Mouse (Mus musculus) layer of hippocampus, adult 8-10 months (tissue): Measurements from ENCODE around the gene Hsf4. TPM values are rescaled to one million over a fixed set of nuclear protein-coding genes. Genes with fewer than 3 reads are reported as not detected.

Source experiments
- microRNA-seq, 2 experiments: library from miRNA; unstranded; fragments of <30 nt; microRNA quantifications; one replicate each; pipeline ENCODE4 v1.2.0; 2022
- total RNA-seq, 4 experiments: library from RNA; stranded (reverse); gene quantifications; 2 replicates each; pipeline ENCODE4 v1.2.4; 2022

Hsf4 gene
- total RNA-seq, 4 experiments from 2014 or later: 10.6 to 12.9 (median 12.0) TPM

Small RNA genes within 50 kb of the gene (microRNA-seq; reads per million reads assigned to microRNA genes)
- gene Gm27320 (0 reads per million in 2 experiments), gene Mir328 (12,191 to 16,863 reads per million in 2 experiments)

Other genes starting within 250 kb of the Hsf4 start
- not detected for gene Ces3a, start 221.2 kb upstream of the Hsf4 start, total RNA-seq
- not detected for gene Ces3b, start 186.0 kb upstream of the Hsf4 start, total RNA-seq
- gene Ces4a, start 138.0 kb upstream of the Hsf4 start, total RNA-seq: not detected
- 10 to 100 TPM; 19.5 to 27.1 (median 23.1) TPM for gene Cbfb, start 99.1 kb upstream of the Hsf4 start, total RNA-seq
- 10 to 100 TPM; 34.1 to 38.6 (median 36.6) TPM for gene D230025D16Rik, start 44.7 kb upstream of the Hsf4 start, total RNA-seq
- gene B3gnt9, start 14.6 kb upstream of the Hsf4 start, total RNA-seq: 1 to 10 TPM; 3.0 to 4.0 (median 3.8) TPM
- 10 to 100 TPM in 1 of 4 experiments, 1 to 10 TPM in 3; 9.2 to 10.1 (median 9.8) TPM for gene Tradd, start 5.2 kb upstream of the Hsf4 start, total RNA-seq
- gene Fbxl8, start 5.2 kb upstream of the Hsf4 start, total RNA-seq: 1 to 10 TPM; 1.2 to 1.5 (median 1.5) TPM
- gene Nol3, start 6.3 kb downstream of the Hsf4 start, total RNA-seq: 10 to 100 TPM in 2 of 4 experiments, 1 to 10 TPM in 2; 8.2 to 14.0 (median 11.6) TPM
- 10 to 100 TPM; 20.4 to 25.4 (median 21.7) TPM for gene 4931428F04Rik, start 20.1 kb downstream of the Hsf4 start, total RNA-seq
- 1 to 10 TPM in 2 of 4 experiments, under 1 TPM in 2; 0.89 to 2.1 (median 1.0) TPM for gene Exoc3l, start 26.3 kb downstream of the Hsf4 start, total RNA-seq
- 10 to 100 TPM; 36.4 to 38.9 (median 37.6) TPM for gene E2f4, start 27.9 kb downstream of the Hsf4 start, total RNA-seq
- gene Elmo3, start 35.8 kb downstream of the Hsf4 start, total RNA-seq: 1 to 10 TPM in 2 of 4 experiments, under 1 TPM in 2; 0.63 to 2.3 (median 1.4) TPM
- gene Lrrc29, start 56.5 kb downstream of the Hsf4 start, total RNA-seq: 10 to 100 TPM in 1 of 4 experiments, 1 to 10 TPM in 3; 6.7 to 10.1 (median 8.7) TPM
- gene Tmem208, start 56.6 kb downstream of the Hsf4 start, total RNA-seq: 10 to 100 TPM; 40.2 to 47.2 (median 43.3) TPM
- gene Fhod1, start 78.2 kb downstream of the Hsf4 start, total RNA-seq: 1 to 10 TPM; 2.4 to 6.3 (median 5.2) TPM
- gene Slc9a5, start 79.0 kb downstream of the Hsf4 start, total RNA-seq: 10 to 100 TPM; 13.9 to 15.4 (median 14.4) TPM
- gene Plekhg4, start 103.5 kb downstream of the Hsf4 start, total RNA-seq: 1 to 10 TPM in 2 of 4 experiments, under 1 TPM in 2; 0.70 to 1.8 (median 0.95) TPM
- not detected for gene Kctd19, start 143.7 kb downstream of the Hsf4 start, total RNA-seq
- 1 to 10 TPM in 2 of 4 experiments, under 1 TPM in 2; 0.73 to 1.4 (median 1.1) TPM for gene Lrrc36, start 143.8 kb downstream of the Hsf4 start, total RNA-seq
- 10 to 100 TPM; 42.2 to 55.5 (median 47.9) TPM for gene Tppp3, start 201.7 kb downstream of the Hsf4 start, total RNA-seq
- gene Zdhhc1, start 227.1 kb downstream of the Hsf4 start, total RNA-seq: 10 to 100 TPM; 35.1 to 41.2 (median 40.8) TPM
- gene Hsd11b2, start 249.0 kb downstream of the Hsf4 start, total RNA-seq: not detected